ENCODE assay signal across 8 mouse cellular contexts in genomic region chr2:102290041-102290440, GRCm38 (mm10).
A peak's percentile ranks its signal among the peaks of the same experiment; 100 is the strongest.
DNase-seq lines count a peak whose midpoint lies in the region; ATAC-seq and TF ChIP-seq lines count a peak whose summit lies in the region.

No protein-coding gene starts in this region.

- no peak overlapping the region for H3K4me3 ChIP-seq in heart, adult 2 months
- no peak overlapping the region for H3K4me3 ChIP-seq in spleen, adult 2 months (ENCODE audit: extremely low read depth, insufficient read depth, insufficient read length)

- H3K79me2 ChIP-seq in heart, adult 2 months (replicated peaks; ENCODE audit: control insufficient read depth, insufficient read depth, low read length), result no peaks in the 10 kb centered on the region

- CTCF ChIA-PET in Patski (lab: Charles Lee), result interaction anchor here (0.9 to 1.3 kb wide), 6 partner anchors 9 to 200 kb away, joined by 3 to 4 read pairs (median 3); no protein-coding TSS in a partner anchor

- intact Hi-C loops in heart, adult 2 months (cut with DNase I), result loop anchor here (1.0 to 5.0 kb wide), 2 partner anchors 112 to 199 kb away; no protein-coding TSS in a partner anchor
- intact Hi-C loops in heart, postnatal 25 days (cut with DNase I), result loop anchor here (1.0 to 10.0 kb wide), 4 partner anchors 63 to 385 kb away; no protein-coding TSS in a partner anchor
- intact Hi-C loops in heart, postnatal 14 days (cut with DNase I), result loop anchor here (1.0 to 10.0 kb wide), 4 partner anchors 162 to 595 kb away; partner anchors contain the start of gene Fjx1

- no peak for TF ChIP-seq EP300 in heart, adult 2 months (IDR thresholded peaks at IDR 0.05; ENCODE audit: insufficient read depth, low read depth, low read length)

- 58% methylated on average over 5 of the region's 5 CpGs for WGBS in heart, adult 2 months
- 37% methylated on average over 5 of the region's 5 CpGs for WGBS in spleen, adult 2 months

- TF ChIP-seq CTCF in heart, adult 2 months (IDR thresholded peaks at IDR 0.05), result peak; percentile 78
- peak; percentile 66 for TF ChIP-seq CTCF in Patski (IDR thresholded peaks at IDR 0.05)
- peak; percentile 11; the same call in 1 of the 2 replicates for TF ChIP-seq CTCF in spleen, adult 2 months (IDR thresholded peaks at IDR 0.05; ENCODE audit: extremely low read depth, insufficient read depth, insufficient read length, insufficient replicate concordance)

- peaks cover 10% of the 10 kb centered on the region for H3K4me1 ChIP-seq in heart, adult 2 months (ENCODE audit: control insufficient read depth, insufficient read depth, low read length)
- no peaks in the 10 kb centered on the region for H3K4me1 ChIP-seq in spleen, adult 2 months (ENCODE audit: control insufficient read depth, insufficient read depth, insufficient read length)

- ATAC-seq in Patski, result no peak
- ATAC-seq in megakaryocyte progenitor cell, adult 5-6 weeks (replicated peaks; ENCODE audit: poor library complexity), result peak; percentile 91

- peak; percentile 26 to 44 for DNase-seq in heart, adult 2 months
- no peak for DNase-seq in heart, postnatal 25 days (ENCODE audit: low spot score)
- no peak for DNase-seq in Patski (ENCODE audit: low read depth, low spot score)
- DNase-seq in cerebellum, postnatal 25 days, result peak; percentile 46 to 71
- DNase-seq in heart, postnatal 14 days, result peak; percentile 65 to 75
- DNase-seq in layer of hippocampus, adult 11-12 months (ENCODE audit: low spot score), result peak; percentile 78
- DNase-seq in spleen, adult 2 months (ENCODE audit: low read depth in 1 of 2, low spot score in 2 of 2), result peak; percentile 47 to 72

- no peak for TF ChIP-seq POLR2A in heart, adult 2 months (IDR thresholded peaks at IDR 0.05; ENCODE audit: insufficient read depth, low read depth, low read length)
- no peak for TF ChIP-seq POLR2A in spleen, adult 2 months (IDR thresholded peaks at IDR 0.05; ENCODE audit: low read depth, low read length)

- H3K9ac ChIP-seq in heart, adult 2 months (ENCODE audit: low read depth, low read length), result no peak overlapping the region

- POLR2A ChIA-PET in Patski (lab: Charles Lee), result no interaction called here

- H3K27ac ChIP-seq in heart, adult 2 months, result no peak overlapping the region
- no peak overlapping the region for H3K27ac ChIP-seq in spleen, adult 2 months (ENCODE audit: insufficient read depth, low read length)

- H3K36me3 ChIP-seq in heart, adult 2 months (ENCODE audit: control insufficient read depth, insufficient read depth, low read length), result peaks cover 9% of the 10 kb centered on the region
- no peaks in the 10 kb centered on the region for H3K36me3 ChIP-seq in spleen, adult 2 months (ENCODE audit: control insufficient read depth, insufficient read depth, low read length)

- H3K27me3 ChIP-seq in heart, adult 2 months (ENCODE audit: control insufficient read depth, insufficient read depth, low read length), result no peaks in the 10 kb centered on the region
- no peaks in the 10 kb centered on the region for H3K27me3 ChIP-seq in Patski
- H3K27me3 ChIP-seq in spleen, adult 2 months (ENCODE audit: control insufficient read depth, insufficient read depth, low read length), result no peaks in the 10 kb centered on the region

- in situ Hi-C loops in Patski (cut with MboI; ENCODE audit: low pct_unique_long_range_greater_than_20kb), result no loop called here

Comparison
In these comparisons a context has a peak if more than half of its experiments do, and no peak if none do; other contexts are left out.
1. DNase-seq: peak in heart, adult 2 months (2 of 2), cerebellum, postnatal 25 days (2 of 2), heart, postnatal 14 days (2 of 2), layer of hippocampus, adult 11-12 months (single experiment) and spleen, adult 2 months (2 of 2); none in heart, postnatal 25 days (single experiment) and Patski (single experiment).
2. CTCF ChIP-seq: peak in every context shown above with its lines; median percentile 78 in heart, adult 2 months; 66 in Patski; 11 in spleen, adult 2 months.